Mouse (Mus musculus) MN1 (cell line): ENCODE results near the gene Zmat3.

Experiments used
- DNase-seq: peaks from one replicate; pipeline ENCODE4 v3.0.0-alpha.2; 2016; ENCODE audit warnings: low spot score

The Zmat3 gene

GRCm38 (mm10) chr3:32371957-32372356 lies 6.1 kb upstream of the Zmat3 start:
- DNase-seq: no peak

- peak; percentile 81 for DNase-seq
Observed at GRCm38 (mm10) chr3:32367516-32367915, 1.7 kb upstream of the Zmat3 start.

- DNase-seq: no peak
Observed at GRCm38 (mm10) chr3:32366246-32366734, 476 bp upstream of the Zmat3 start.

DNA sequence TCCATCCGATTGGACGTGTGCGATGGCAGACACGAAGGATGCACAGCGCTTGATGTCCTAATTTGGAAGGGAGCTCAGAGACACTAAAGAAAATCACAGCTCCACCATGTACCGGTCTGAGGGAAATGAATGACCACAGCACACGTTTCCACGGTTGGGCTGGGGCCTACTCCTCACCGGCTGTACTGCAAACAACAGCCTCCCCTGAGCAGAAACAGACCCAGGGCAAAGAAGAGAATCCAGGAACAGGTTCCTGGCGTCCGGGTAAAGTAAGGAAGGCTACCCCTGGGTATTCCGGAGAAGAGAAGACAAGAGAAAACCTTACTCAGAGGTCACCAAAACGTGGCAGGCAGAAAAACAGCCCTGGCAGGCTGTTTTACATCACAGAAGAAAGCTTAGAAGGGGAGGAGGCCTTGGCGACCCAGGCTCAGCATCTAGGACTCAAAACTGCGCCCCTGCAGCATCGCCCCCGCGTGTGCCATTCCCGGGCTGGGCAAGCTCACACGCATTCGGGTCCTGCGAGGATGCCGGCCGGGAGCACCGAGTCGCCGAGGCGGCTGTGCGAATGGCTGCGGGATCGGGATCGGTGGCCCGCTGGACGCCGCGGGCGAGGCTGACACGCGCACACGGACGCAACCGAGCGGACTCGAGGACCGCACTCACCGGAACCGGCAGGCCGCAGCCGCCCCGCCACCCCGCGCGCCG lies 821 bp downstream of the Zmat3 start:
- peak; percentile 72 for DNase-seq

DNA sequence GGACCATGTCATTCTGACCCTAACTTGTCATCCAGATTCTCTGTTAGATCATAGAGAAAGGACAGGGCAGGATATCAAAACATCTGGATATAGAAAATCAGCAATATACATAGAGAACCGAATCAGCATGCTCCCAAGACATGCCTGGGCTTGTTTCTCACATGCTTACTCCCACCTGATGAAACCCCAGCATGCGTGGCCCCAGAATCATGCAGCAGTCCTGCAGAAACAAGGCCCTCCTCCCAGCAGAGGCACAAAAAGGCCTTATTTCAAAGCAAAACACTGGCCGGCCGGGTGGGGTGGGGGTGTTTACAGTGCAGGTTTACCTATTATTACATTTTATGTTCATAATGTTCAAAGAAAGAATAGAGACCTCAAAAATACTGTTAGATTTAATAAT lies 1.6 kb downstream of the Zmat3 start:
- DNase-seq: peak; percentile 50

DNA sequence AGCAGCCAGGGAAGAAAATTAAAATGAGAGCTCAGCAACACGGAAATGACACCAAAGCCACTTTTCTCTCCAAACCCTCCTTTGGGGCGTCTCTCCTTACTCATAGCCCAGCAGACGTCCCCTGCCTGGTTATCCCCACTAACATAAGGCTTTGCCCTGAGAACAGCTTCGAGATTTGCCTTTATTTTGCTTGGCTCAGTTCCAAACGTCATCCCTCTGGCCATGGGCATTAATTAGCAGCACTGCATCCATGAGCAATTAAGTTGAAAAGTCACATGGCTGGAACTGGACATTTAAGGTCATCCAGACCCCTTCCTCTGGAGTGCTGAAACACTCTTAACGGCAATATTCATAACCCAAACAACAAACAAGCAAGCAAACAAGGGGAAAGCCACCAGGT lies 4.6 kb downstream of the Zmat3 start:
- DNase-seq: peak; percentile 68

DNA sequence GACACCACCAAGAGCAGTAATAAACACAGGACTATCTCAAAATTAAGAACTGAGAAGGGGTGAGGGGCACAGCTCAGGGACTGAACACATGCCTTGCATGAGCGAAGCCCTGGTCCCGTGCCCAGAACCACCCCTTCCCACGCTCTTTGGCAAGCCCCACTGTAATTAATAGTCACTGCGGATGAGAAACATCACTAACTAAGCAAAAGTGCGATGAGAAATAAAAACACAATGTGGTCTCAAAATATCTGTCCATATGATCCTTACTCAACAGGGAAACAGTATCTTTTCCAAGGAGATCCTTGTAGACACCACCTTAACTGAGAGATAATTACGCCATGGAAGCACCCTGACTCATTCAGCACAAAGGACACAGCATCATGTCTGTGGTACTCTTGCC lies 17.9 kb downstream of the Zmat3 start:
- peak; percentile 52 for DNase-seq

DNA sequence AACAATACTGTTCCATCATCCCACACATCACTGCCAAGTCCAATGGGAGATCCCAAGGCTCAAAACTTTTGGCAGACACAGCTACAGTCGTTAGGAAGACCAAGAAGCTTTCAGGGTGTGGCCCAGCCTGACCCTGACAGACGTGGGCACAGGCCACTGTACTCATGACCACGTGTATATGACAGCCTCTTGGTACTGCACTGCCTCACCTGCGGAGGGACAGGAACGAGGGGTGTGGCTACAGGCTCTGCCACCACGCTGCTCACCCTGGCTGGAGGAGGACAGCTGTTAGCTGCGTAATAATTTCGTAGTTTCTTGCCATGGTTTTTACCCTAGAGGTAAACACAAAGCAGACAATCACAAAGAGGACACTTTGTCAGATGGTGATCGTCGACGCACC lies 20.6 kb downstream of the Zmat3 start:
- no peak for DNase-seq

- DNase-seq: no peak
Observed at GRCm38 (mm10) chr3:32344825-32345224, 21.0 kb downstream of the Zmat3 start.

DNA sequence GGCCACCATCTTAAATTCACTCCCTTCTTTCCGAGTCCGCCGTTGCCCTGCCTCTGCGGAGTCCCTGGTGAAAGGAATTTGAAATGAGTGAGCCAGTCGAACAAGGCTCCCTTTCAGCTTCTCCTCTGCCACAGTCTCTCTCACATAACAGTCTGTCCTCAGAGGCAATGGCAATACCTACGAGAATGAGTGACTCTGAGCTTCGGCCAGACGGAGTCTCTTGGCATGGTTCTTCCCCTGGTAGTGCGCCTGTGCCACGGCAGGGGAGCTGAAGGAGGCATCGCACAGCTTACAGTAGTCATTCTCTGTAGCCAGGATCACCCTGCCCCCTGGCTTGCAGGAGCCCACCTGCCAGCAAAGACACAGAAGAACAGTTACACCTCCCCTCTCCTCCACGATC lies 22.4 kb downstream of the Zmat3 start:
- DNase-seq: no peak

DNA sequence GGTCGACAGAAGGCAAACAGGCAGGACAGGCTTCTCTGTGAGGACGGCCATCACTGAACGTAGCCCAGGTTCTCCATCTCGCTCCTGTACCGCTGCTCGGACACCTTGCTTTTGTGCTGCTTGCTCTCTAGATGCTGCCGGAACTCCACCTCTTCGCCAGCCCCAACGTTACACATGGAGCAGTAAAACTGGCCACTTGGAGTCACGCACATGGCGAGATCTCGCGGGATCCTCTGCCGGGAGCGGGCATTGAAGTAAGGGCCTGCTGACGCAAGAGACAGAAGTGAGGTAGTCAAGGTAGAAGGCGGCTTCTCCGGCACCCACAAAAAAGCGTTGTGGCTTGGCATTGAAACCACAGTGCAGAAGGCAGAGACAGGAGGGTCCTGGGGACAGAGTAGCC lies 24.4 kb downstream of the Zmat3 start:
- no peak for DNase-seq

DNA sequence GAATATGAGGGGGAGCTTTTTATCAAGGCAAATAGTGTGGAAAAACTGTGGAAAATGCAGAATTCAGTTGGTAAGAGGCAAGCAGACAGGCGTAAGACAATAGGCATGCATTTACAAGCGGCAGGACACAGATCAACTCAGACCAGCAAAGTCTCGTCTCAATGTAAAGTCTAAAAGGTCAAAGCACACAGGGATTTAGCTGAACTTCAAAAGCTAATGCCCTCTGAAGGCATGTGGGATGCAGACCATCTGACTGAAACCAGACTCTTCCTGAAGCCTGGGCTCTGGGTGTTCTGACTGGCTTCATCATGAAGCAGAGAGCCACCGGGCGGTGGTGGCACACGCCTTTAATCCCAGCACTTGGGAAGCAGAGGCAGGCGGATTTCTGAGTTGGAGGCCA lies 27.6 kb downstream of the Zmat3 start:
- DNase-seq: no peak

- no peak for DNase-seq
Observed at GRCm38 (mm10) chr3:32337770-32338169, 28.0 kb downstream of the Zmat3 start.

GRCm38 (mm10) chr3:32334901-32335300 lies 30.9 kb downstream of the Zmat3 start:
- DNase-seq: peak; percentile 48

DNA sequence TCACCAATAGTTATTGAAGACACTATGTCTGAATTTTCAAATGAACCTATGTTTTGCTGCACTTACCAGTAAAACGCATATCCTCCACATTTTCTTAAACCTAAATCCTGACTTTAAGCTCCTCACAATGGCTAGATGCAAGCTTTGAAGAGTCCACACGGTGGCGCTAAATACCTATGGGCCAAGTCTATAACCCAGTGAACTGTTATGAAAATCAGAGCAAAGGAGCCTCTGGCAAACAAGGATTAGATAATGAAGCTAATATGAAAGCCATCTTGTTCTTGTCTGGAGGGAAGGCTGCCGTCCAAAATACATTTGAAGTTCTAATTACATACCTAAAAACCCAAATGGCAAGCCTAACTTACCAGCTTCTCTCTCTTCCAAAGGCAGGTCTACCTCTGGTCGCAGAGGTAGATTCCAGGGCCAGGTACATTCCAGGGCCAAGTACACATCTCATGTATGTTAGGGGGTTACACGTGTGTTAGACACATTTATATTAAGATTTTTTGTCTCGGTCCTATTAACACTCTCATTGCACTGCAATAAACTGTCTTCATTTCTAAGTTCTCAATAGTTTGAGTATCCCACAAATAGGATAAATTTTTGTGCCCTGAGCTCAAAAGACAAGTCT lies 32.2 kb downstream of the Zmat3 start:
- DNase-seq: peak; percentile 87

DNA sequence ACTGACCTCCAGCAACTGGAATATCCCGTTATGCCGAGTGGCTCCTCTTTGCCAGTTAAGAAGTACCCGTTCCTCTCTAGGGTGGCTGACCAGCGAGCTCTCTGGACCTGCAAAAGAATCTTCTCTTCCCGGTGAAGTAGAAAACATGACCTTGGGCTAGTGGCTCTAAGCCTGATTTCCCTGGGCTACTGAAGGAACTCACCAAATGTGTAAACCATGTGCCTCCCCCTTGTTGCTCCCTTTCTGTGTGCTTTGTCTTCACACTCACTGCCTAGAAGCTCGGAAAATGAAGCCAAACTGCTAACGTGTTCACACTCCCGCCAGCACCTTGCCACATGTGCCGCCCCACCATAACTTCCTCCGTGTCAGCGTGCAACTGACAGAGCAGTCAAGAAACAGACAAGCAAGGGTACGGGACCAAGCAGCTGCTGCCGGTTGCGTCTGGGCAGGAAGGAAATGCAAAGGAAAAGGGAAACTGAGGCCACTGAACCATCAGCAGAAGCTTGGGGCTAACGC lies 47.9 kb downstream of the Zmat3 start:
- DNase-seq: no peak

- DNase-seq: no peak
Observed at GRCm38 (mm10) chr3:32317165-32317900, 48.5 kb downstream of the Zmat3 start.

GRCm38 (mm10) chr3:32314746-32315145 lies 51.1 kb downstream of the Zmat3 start:
- DNase-seq: no peak

- no peak for DNase-seq
Observed at GRCm38 (mm10) chr3:32304171-32304570, 61.6 kb downstream of the Zmat3 start.

GRCm38 (mm10) chr3:32292001-32292400 lies 73.8 kb downstream of the Zmat3 start:
- no peak for DNase-seq
